Mouse (Mus musculus): ENCODE measurements around the gene Eif3a. TPM values are rescaled to one million over a fixed set of nuclear protein-coding genes. Genes with fewer than 3 reads are reported as not detected.

Eif3a gene
- 296 TPM for polyA plus RNA-seq (2021)

GRCm38 (mm10) chr19:60790551-60791161, at the start of gene Eif3a:
TSS of gene Eif3a (minus strand) at chr19:60790658.
- ChIA-PET CTCF (interaction anchor here (1.7 kb wide), 1 partner anchor 17 kb away, joined by 5 read pairs; no protein-coding TSS in a partner anchor), POLR2A (interaction anchor here (0.6 to 1.9 kb wide), 3 partner anchors 12 to 49 kb away, joined by 3 to 6 read pairs (median 5); no protein-coding TSS in a partner anchor)
- TF ChIP-seq CTCF (IDR thresholded peaks at IDR 0.05), result no peak
- H3K27me3 ChIP-seq, result no peaks in the 10 kb centered on the region
- in situ Hi-C loops (cut with MboI; ENCODE audit: low pct_unique_long_range_greater_than_20kb), result no loop called here
- DNase-seq (ENCODE audit: low read depth, low spot score) (peak; percentile 62), ATAC-seq (peak; percentile 91)

GRCm38 (mm10) chr19:60837747-60838146, 47.3 kb upstream of the Eif3a start:
- DNase-seq (ENCODE audit: low read depth, low spot score), result peak; percentile 12
- ATAC-seq, result peak; percentile 57
- in situ Hi-C loops (cut with MboI; ENCODE audit: low pct_unique_long_range_greater_than_20kb), result no loop called here
- peak; percentile 83 for TF ChIP-seq CTCF (IDR thresholded peaks at IDR 0.05)
- no peaks in the 10 kb centered on the region for H3K27me3 ChIP-seq
- ChIA-PET POLR2A (interaction anchor here (0.7 kb wide), 1 partner anchor 26 kb away, joined by 3 read pairs; the partner anchor contains the start of gene Fam45a), CTCF (interaction anchor here (0.8 to 3.9 kb wide), 11 partner anchors 9 to 247 kb away, joined by 3 to 15 read pairs (median 3); no protein-coding TSS in a partner anchor)

GRCm38 (mm10) chr19:60818677-60819076, 28.2 kb upstream of the Eif3a start:
- ATAC-seq, result no peak

GRCm38 (mm10) chr19:60813133-60813532, 22.7 kb upstream of the Eif3a start:
- ChIA-PET CTCF (no interaction called here), POLR2A (no interaction called here)
- DNase-seq (ENCODE audit: low read depth, low spot score) (no peak), ATAC-seq (no peak)
- in situ Hi-C loops (cut with MboI; ENCODE audit: low pct_unique_long_range_greater_than_20kb), result no loop called here
- TF ChIP-seq CTCF (IDR thresholded peaks at IDR 0.05), result no peak
- no peaks in the 10 kb centered on the region for H3K27me3 ChIP-seq

More at GRCm38 (mm10) chr19:60818677-60819076, 28.2 kb upstream of the Eif3a start:
- H3K27me3 ChIP-seq, result no peaks in the 10 kb centered on the region
- in situ Hi-C loops (cut with MboI; ENCODE audit: low pct_unique_long_range_greater_than_20kb), result no loop called here
- no peak for TF ChIP-seq CTCF (IDR thresholded peaks at IDR 0.05)
- ChIA-PET POLR2A (no interaction called here), CTCF (interaction anchor here (0.7 to 1.1 kb wide), 4 partner anchors 15 to 73 kb away, joined by 3 to 4 read pairs (median 3); no protein-coding TSS in a partner anchor)
- DNase-seq (ENCODE audit: low read depth, low spot score), result no peak

GRCm38 (mm10) chr19:60812036-60812389, 21.6 kb upstream of the Eif3a start:
- POLR2A ChIA-PET, result interaction anchor here (0.6 to 0.7 kb wide), 3 partner anchors 9 to 53 kb away, joined by 3 read pairs; no protein-coding TSS in a partner anchor
- DNase-seq (ENCODE audit: low read depth, low spot score) (no peak), ATAC-seq (no peak)
- in situ Hi-C loops (cut with MboI; ENCODE audit: low pct_unique_long_range_greater_than_20kb), result no loop called here
- no peak for TF ChIP-seq CTCF (IDR thresholded peaks at IDR 0.05)
- CTCF ChIA-PET, result no interaction called here
- H3K27me3 ChIP-seq, result no peaks in the 10 kb centered on the region

- DNase-seq (ENCODE audit: low read depth, low spot score) (peak; percentile 42), ATAC-seq (peak; percentile 100)
- TF ChIP-seq CTCF (IDR thresholded peaks at IDR 0.05), result peak; percentile 80
- H3K27me3 ChIP-seq, result peaks cover 2% of the 10 kb centered on the region
- ChIA-PET CTCF (interaction anchor here (1.8 to 1.9 kb wide), 2 partner anchors 16 to 275 kb away, joined by 4 to 6 read pairs; no protein-coding TSS in a partner anchor), POLR2A (interaction anchor here (0.6 to 1.0 kb wide), 5 partner anchors 9 to 52 kb away, joined by 3 to 5 read pairs (median 3); no protein-coding TSS in a partner anchor)
- in situ Hi-C loops (cut with MboI; ENCODE audit: low pct_unique_long_range_greater_than_20kb), result no loop called here
Measured at GRCm38 (mm10) chr19:60811098-60812035, 20.9 kb upstream of the Eif3a start, which contains the start of gene Fam45a. TSS of gene Fam45a (plus strand) at chr19:60811585.

- H3K27me3 ChIP-seq, result peaks cover 11% of the 10 kb centered on the region
- ATAC-seq, result no peak
- no peak for DNase-seq (ENCODE audit: low read depth, low spot score)
- TF ChIP-seq CTCF (IDR thresholded peaks at IDR 0.05), result no peak
- in situ Hi-C loops (cut with MboI; ENCODE audit: low pct_unique_long_range_greater_than_20kb), result no loop called here
- ChIA-PET POLR2A (no interaction called here), CTCF (interaction anchor here (1.4 to 1.9 kb wide), 3 partner anchors 15 to 277 kb away, joined by 3 to 6 read pairs (median 4); no protein-coding TSS in a partner anchor)
Measured at GRCm38 (mm10) chr19:60809927-60810326, 19.5 kb upstream of the Eif3a start.

- H3K27me3 ChIP-seq, result peaks cover 36% of the 10 kb centered on the region
- no peak for TF ChIP-seq CTCF (IDR thresholded peaks at IDR 0.05)
- ATAC-seq (no peak), DNase-seq (ENCODE audit: low read depth, low spot score) (no peak)
- CTCF ChIA-PET, result interaction anchor here (0.8 to 1.2 kb wide), 2 partner anchors 9 to 18 kb away, joined by 3 to 4 read pairs; no protein-coding TSS in a partner anchor
- in situ Hi-C loops (cut with MboI; ENCODE audit: low pct_unique_long_range_greater_than_20kb), result no loop called here
- POLR2A ChIA-PET, result no interaction called here
Measured at GRCm38 (mm10) chr19:60804903-60805302, 14.4 kb upstream of the Eif3a start.

GRCm38 (mm10) chr19:60799867-60800569, 9.6 kb upstream of the Eif3a start:
- in situ Hi-C loops (cut with MboI; ENCODE audit: low pct_unique_long_range_greater_than_20kb), result no loop called here
- no peak for ATAC-seq
- H3K27me3 ChIP-seq, result peaks cover 32% of the 10 kb centered on the region
- ChIA-PET POLR2A (no interaction called here), CTCF (no interaction called here)
- no peak for DNase-seq (ENCODE audit: low read depth, low spot score)
- no peak for TF ChIP-seq CTCF (IDR thresholded peaks at IDR 0.05)

GRCm38 (mm10) chr19:60797415-60797814, 7.0 kb upstream of the Eif3a start:
- no peak for DNase-seq (ENCODE audit: low read depth, low spot score)
- ChIA-PET POLR2A (no interaction called here), CTCF (no interaction called here)
- in situ Hi-C loops (cut with MboI; ENCODE audit: low pct_unique_long_range_greater_than_20kb), result no loop called here
- TF ChIP-seq CTCF (IDR thresholded peaks at IDR 0.05), result no peak
- H3K27me3 ChIP-seq, result peaks cover 6% of the 10 kb centered on the region
- ATAC-seq, result no peak
